Mouse (Mus musculus) limb, embryonic 12.5 days (tissue): ENCODE measurements around the gene Armc2. TPM values are rescaled to one million over a fixed set of nuclear protein-coding genes. Genes with fewer than 3 reads are reported as not detected.

Experiments used
- ATAC-seq: fragments of 200-750 bp; cut with Nextera tagmentation; 2 replicates; pipeline ENCODE4 v1.8.0; 2017; ENCODE audit warnings: low read depth, moderate TSS enrichment; ENCODE audit not compliant: insufficient number of reproducible peaks, insufficient read depth, low FRiP score, low TSS enrichment
- H3K27ac ChIP-seq: fragments of 300-500 bp; sonication (generic); 2 replicates; pipeline ENCODE4 v1.5.1; 2016; ENCODE audit warnings: mild to moderate bottlenecking, moderate library complexity
- H3K27me3 ChIP-seq: fragments of 300-500 bp; sonication (generic); 2 replicates; pipeline ENCODE4 v1.6.1; 2016; ENCODE audit warnings: mild to moderate bottlenecking, moderate library complexity
- H3K36me3 ChIP-seq: fragments of 300-500 bp; sonication (generic); 2 replicates; pipeline ENCODE4 v1.6.1; 2016; ENCODE audit warnings: mild to moderate bottlenecking, moderate library complexity
- H3K4me1 ChIP-seq: fragments of 300-500 bp; sonication (generic); replicated peaks from 2 replicates; pipeline ENCODE4 v1.6.1; 2016
- H3K4me2 ChIP-seq: fragments of 300-500 bp; sonication (generic); 2 replicates; pipeline ENCODE4 v1.6.1; 2016; ENCODE audit warnings: mild to moderate bottlenecking, moderate library complexity
- H3K4me3 ChIP-seq: fragments of 300-500 bp; sonication (generic); replicated peaks from 2 replicates; pipeline ENCODE4 v1.5.1; 2016; ENCODE audit warnings: mild to moderate bottlenecking
- H3K9ac ChIP-seq: fragments of 300-500 bp; sonication (generic); replicated peaks from 2 replicates; pipeline ENCODE4 v1.6.1; 2016; ENCODE audit warnings: mild to moderate bottlenecking, moderate library complexity
- H3K9me3 ChIP-seq: fragments of 300-500 bp; sonication (generic); 2 replicates; pipeline ENCODE4 v1.6.1; 2016; ENCODE audit warnings: mild to moderate bottlenecking, moderate library complexity
- WGBS: fragments of 180-500 bp; shearing (Covaris S2); methylation state at CpG from one replicate; pipeline ENCODE4 v1.1.7; 2016; 5-methylcytosine and 5-hydroxymethylcytosine counted together
- polyA plus RNA-seq: library from polyadenylated mRNA; unstranded; fragments of >200 nt; fragmentation: Nextera tagmentation; extraction: Ambion mirVana; gene quantifications from 2 replicates; pipeline ENCODE4 v1.2.1, GENCODE M21; 2016

The Armc2 gene
- polyA plus RNA-seq, 1 experiment from 2014 or later: 6.1 TPM

DNA sequence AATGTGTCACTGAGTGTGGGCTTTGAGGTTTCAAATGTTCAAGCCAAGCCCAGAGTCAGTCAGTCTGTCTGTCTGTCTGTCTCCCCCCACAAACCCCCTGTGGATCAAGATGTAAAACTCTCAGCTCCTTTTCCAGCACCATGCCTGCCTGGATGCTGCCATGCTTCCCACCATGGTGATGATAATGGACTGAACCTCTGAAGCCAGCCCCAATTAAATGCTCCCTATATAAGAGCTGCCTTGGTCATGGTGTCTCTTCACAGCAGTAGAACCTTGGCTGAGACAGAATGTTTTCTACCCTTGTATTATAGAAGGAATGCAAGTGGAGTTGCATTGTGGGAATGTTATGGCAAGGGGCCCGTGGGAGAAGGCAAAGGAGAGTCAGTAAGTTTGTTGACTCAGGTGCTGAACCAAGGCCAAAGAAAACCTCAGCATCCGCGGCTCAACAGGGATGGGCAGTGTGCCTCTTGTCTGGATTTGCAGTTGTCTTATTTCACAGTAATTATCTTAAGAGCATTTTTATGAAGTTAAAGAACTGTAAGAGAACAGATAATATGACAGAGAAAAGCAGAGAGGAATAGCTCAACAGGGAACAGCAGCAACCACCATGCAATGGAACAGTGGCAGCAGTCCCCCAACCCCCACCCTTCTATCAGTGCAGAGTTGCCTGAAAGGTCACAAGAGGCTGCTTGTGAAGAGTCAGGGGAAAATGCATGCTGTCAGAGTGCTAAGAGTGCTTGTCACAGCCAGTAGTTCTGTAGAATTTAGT is 152.0 kb downstream of the Armc2 start:
- WGBS: 68% methylated on average over 3 of the region's 3 CpGs
- H3K9ac ChIP-seq: no peak overlapping the region
- ATAC-seq: no peak
- H3K4me1 ChIP-seq: peaks cover 4% of the 10 kb centered on the region; the same call in 1 of the 2 replicates
- H3K36me3 ChIP-seq: no peaks in the 10 kb centered on the region
- H3K4me3 ChIP-seq: no peak overlapping the region
- no peaks in the 10 kb centered on the region for H3K27me3 ChIP-seq
- H3K9me3 ChIP-seq: no peaks in the 10 kb centered on the region
- H3K27ac ChIP-seq: no peak overlapping the region
- H3K4me2 ChIP-seq: no peak overlapping the region

Other genes starting within 250 kb of the Armc2 start
- 22.3 and 24.8 TPM in 2 replicates for gene Cep57l1, start 208.6 kb downstream of the Armc2 start, polyA plus RNA-seq
- gene Sesn1, start 208.5 kb downstream of the Armc2 start, polyA plus RNA-seq: 38.6 and 41.0 TPM in 2 replicates